Mouse (Mus musculus): ENCODE data around the gene Cfc1.

- no peak for TF ChIP-seq POLR2A (IDR thresholded peaks at IDR 0.05; ENCODE audit: borderline replicate concordance, extremely low read depth, low read depth, low read length)
- TF ChIP-seq CTCF (IDR thresholded peaks at IDR 0.05; ENCODE audit: insufficient read depth, low read length): no peak
Measured at GRCm38 (mm10) chr1:34536291-34536766, 881 bp downstream of the Cfc1 start.

Data from lung, adult 2 months (tissue).